Mouse (Mus musculus): ENCODE data around the gene Mybpc1. TPM values are rescaled to one million over a fixed set of nuclear protein-coding genes. Genes with fewer than 3 reads are reported as not detected.
"Not testable (repeated sequence)": the region's sequence is repeated elsewhere in the genome, so short reads cannot be mapped to it uniquely, and the experiment has no call there.

Mybpc1 gene
- polyA plus RNA-seq, 1 experiment from 2014 or later: 4.5 TPM

- 73% methylated on average over 8 of the region's 8 CpGs for WGBS
- Histone ChIP-seq H3K4me2 (no peak overlapping the region), H3K27ac (no peak overlapping the region), H3K4me1 (replicated peaks) (no peaks in the 10 kb centered on the region), H3K27me3 (no peaks in the 10 kb centered on the region), H3K9me3 (replicated peaks) (no peaks in the 10 kb centered on the region), H3K9ac (no peak overlapping the region), H3K36me3 (no peaks in the 10 kb centered on the region), H3K4me3 (no peak overlapping the region)
- no peak for ATAC-seq (replicated peaks; ENCODE audit: insufficient number of reproducible peaks, insufficient read depth, low FRiP score, low read depth)
Measured at GRCm38 (mm10) chr10:88492658-88493057, 112.3 kb downstream of the Mybpc1 start.

- H3K4me2 ChIP-seq: no peak overlapping the region
- H3K9me3 ChIP-seq (replicated peaks): no peaks in the 10 kb centered on the region
- ATAC-seq (replicated peaks; ENCODE audit: insufficient number of reproducible peaks, insufficient read depth, low FRiP score, low read depth): no peak
- no peak overlapping the region for H3K27ac ChIP-seq
- 63% methylated on average over 7 of the region's 7 CpGs for WGBS
- H3K27me3 ChIP-seq: no peaks in the 10 kb centered on the region
- no peak overlapping the region for H3K9ac ChIP-seq
- no peak overlapping the region for H3K4me3 ChIP-seq
- no peaks in the 10 kb centered on the region for H3K36me3 ChIP-seq
- H3K4me1 ChIP-seq (replicated peaks): no peaks in the 10 kb centered on the region
Measured at GRCm38 (mm10) chr10:88491632-88492031, 113.3 kb downstream of the Mybpc1 start.

DNA sequence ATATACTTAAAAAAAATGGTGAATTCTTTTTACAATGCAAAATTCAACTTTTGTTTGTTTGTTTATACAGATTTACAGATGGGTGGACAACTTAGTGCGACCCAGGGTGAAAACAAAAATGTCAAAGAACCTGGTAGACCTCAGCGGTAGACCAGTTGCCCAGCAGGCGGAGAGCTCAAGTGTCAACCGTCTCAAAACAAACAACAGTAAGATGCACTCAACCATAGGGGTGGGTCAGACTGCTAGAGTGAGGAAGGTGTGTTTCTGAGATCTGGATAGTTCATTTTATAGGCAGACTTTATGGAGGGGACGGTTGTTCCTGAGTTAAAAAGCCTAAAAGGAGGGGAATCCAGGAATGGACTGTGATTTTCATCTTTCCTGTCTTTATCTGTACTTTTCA lies 116.3 kb downstream of the Mybpc1 start:
- Histone ChIP-seq H3K27ac (no peak overlapping the region), H3K27me3 (no peaks in the 10 kb centered on the region), H3K36me3 (no peaks in the 10 kb centered on the region), H3K4me1 (replicated peaks) (no peaks in the 10 kb centered on the region), H3K4me2 (no peak overlapping the region), H3K4me3 (no peak overlapping the region), H3K9ac (no peak overlapping the region), H3K9me3 (replicated peaks) (no peaks in the 10 kb centered on the region)
- WGBS: 84% methylated on average over 5 of the region's 5 CpGs
- no peak for ATAC-seq (replicated peaks; ENCODE audit: insufficient number of reproducible peaks, insufficient read depth, low FRiP score, low read depth)

DNA sequence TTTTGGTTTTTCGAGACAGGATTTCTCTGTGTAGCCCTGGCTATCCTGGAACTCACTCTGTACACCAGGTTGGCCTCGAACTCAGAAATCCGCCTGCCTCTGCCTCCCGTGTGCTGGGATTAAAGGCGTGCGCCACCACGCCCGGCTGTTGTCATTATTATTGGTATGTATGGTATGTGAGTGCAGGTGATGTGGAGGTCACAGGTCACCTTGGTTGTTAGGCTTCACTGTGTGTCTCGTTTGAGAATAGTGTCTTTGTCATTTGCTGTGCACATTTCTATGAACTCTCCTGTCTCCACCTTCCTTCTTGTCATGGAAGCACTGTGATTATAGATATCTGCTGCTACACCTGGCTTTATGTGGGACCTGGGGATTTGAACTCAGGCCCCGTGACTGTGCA lies 122.1 kb downstream of the Mybpc1 start:
- not testable (repeated sequence) for H3K27ac ChIP-seq; H3K4me2 ChIP-seq; H3K36me3 ChIP-seq; H3K9ac ChIP-seq; ATAC-seq (replicated peaks; ENCODE audit: insufficient number of reproducible peaks, insufficient read depth, low FRiP score, low read depth); H3K4me3 ChIP-seq; H3K4me1 ChIP-seq (replicated peaks); H3K27me3 ChIP-seq; H3K9me3 ChIP-seq (replicated peaks)
- 90% methylated on average over 10 of the region's 10 CpGs for WGBS

Other genes starting within 250 kb of the Mybpc1 start
- gene Dram1, start 226.1 kb downstream of the Mybpc1 start, polyA plus RNA-seq (2015; fragmentation: Nextera tagmentation; extraction: Ambion mirVana): 3.2 and 5.9 TPM in 2 replicates
- 7.5 and 10.5 TPM in 2 replicates for gene Gnptab, start 226.0 kb downstream of the Mybpc1 start, polyA plus RNA-seq (2015; fragmentation: Nextera tagmentation; extraction: Ambion mirVana)
- 0.16 and 0.35 TPM in 2 replicates for gene Sycp3, start 145.6 kb downstream of the Mybpc1 start, polyA plus RNA-seq (2015; fragmentation: Nextera tagmentation; extraction: Ambion mirVana)
- 38.3 and 46.9 TPM in 2 replicates for gene Chpt1, start 101.1 kb downstream of the Mybpc1 start, polyA plus RNA-seq (2015; fragmentation: Nextera tagmentation; extraction: Ambion mirVana)
- gene Spic, start 79.9 kb upstream of the Mybpc1 start, polyA plus RNA-seq (2015; fragmentation: Nextera tagmentation; extraction: Ambion mirVana): 0.40 and 0.79 TPM in 2 replicates
- gene Arl1, start 125.7 kb upstream of the Mybpc1 start, polyA plus RNA-seq (2015; fragmentation: Nextera tagmentation; extraction: Ambion mirVana): 131 and 143 TPM in 2 replicates
- gene Utp20, start 221.7 kb upstream of the Mybpc1 start, polyA plus RNA-seq (2015; fragmentation: Nextera tagmentation; extraction: Ambion mirVana): 7.1 and 9.5 TPM in 2 replicates

Measured in heart, embryonic 15.5 days (tissue).